Mouse (Mus musculus) CH12.LX (cell line): ENCODE results near the gene Ptprb.

Source experiments
- CTCF ChIP-seq, 2 experiments: IDR thresholded peaks in 1 of 2; conservative IDR thresholded peaks in 1 of 2; 2 replicates each; pipeline ENCODE4 v1.5.1; 2011 to 2012; ENCODE audit warnings: low read depth in 2 of 2, low read length in 2 of 2, improper control_type of control experiment in 1 of 2, inconsistent platforms in 1 of 2, mild to moderate bottlenecking in 1 of 2, moderate library complexity in 1 of 2
- E2F4 ChIP-seq: IDR thresholded peaks from 2 replicates; pipeline ENCODE4 v1.6.1; 2011; ENCODE audit warnings: low read depth, low read length, improper control_type of control experiment; ENCODE audit not compliant: insufficient replicate concordance
- EP300 ChIP-seq: IDR thresholded peaks from 2 replicates; pipeline ENCODE4 v1.6.1; 2011; ENCODE audit warnings: low read length, improper control_type of control experiment
- HCFC1 ChIP-seq: IDR thresholded peaks from 2 replicates; pipeline ENCODE4 v1.6.1; 2012; ENCODE audit warnings: low read depth, mild to moderate bottlenecking, inconsistent platforms, low read length, improper control_type of control experiment
- MAX ChIP-seq: IDR thresholded peaks from 2 replicates; pipeline ENCODE4 v1.6.1; 2011; ENCODE audit warnings: low read length, improper control_type of control experiment
- POLR2A ChIP-seq: IDR thresholded peaks from 2 replicates; pipeline ENCODE4 v1.6.1; 2011; ENCODE audit warnings: low read depth, mild to moderate bottlenecking, improper control_type of control experiment, low read length
- USF2 ChIP-seq: conservative IDR thresholded peaks from 2 replicates; pipeline ENCODE4 v1.6.1; 2011; ENCODE audit warnings: low read depth, low read length, improper control_type of control experiment
- ZKSCAN1 ChIP-seq: IDR thresholded peaks from 2 replicates; pipeline ENCODE4 v1.6.1; 2012; ENCODE audit warnings: low read depth, inconsistent platforms, low read length, improper control_type of control experiment, borderline replicate concordance

DNA sequence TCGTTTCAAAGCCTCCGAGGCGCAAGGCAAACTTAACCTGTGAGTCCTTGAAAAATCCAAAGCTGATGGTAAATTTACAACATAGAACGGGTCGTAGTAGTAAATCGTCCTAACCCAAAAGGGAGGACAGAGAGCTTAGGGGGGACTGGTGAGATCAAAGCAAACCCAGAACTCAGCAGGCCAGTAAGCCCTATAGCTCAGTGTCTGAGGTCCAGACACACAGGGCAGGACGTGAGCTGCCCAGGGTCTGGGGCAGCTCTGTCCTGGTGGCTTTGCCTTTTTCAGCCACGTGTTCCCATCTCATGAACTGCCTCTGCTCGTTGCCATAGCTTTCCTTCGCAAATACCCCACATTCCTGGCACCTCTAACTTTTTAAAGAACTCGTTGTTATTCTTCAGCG lies 122.7 kb downstream of the Ptprb start:
- TF ChIP-seq EP300 (no peak), CTCF (conservative IDR thresholded peaks at IDR 0.05 in 1 of 2, IDR thresholded peaks at IDR 0.05 in 1 of 2; ENCODE audit: low read depth in 2 of 2, low read length in 2 of 2) (no peak), MAX (no peak), POLR2A (no peak), HCFC1 (no peak), E2F4 (no peak), USF2 (no peak), ZKSCAN1 (no peak)
